Mouse (Mus musculus): ENCODE measurements around the gene Phf23. TPM values are rescaled to one million over a fixed set of nuclear protein-coding genes. Genes with fewer than 3 reads are reported as not detected.

Phf23 gene
- polyA plus RNA-seq, 1 experiment, result 21.4 TPM

DNA sequence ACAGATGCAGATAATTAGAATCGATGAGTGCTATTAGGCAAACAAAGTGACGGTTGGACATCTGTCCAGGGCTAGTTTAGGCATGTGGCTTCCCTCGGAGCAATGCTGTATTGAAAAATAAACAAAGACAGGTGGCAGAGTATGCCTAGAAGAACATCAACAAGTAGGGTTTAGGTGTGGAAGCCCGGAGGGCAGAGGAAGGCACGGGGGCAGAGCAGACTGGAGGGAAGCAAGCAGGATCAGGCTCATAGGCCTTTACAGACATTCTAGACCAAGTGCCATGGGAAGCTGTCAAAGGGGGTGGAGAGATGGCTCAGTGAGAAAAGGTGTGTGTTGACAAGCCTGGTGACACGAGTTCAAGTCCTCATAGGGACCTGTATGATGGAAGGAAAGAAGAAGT, 53.8 kb downstream of the Phf23 start:
- no peaks in the 10 kb centered on the region for H3K4me1 ChIP-seq (ENCODE audit: control insufficient read depth, insufficient read depth, insufficient read length)
- H3K27ac ChIP-seq (ENCODE audit: insufficient read depth, low read length), result no peak overlapping the region
- no peak for TF ChIP-seq POLR2A (IDR thresholded peaks at IDR 0.05; ENCODE audit: low read depth, low read length)
- TF ChIP-seq CTCF (IDR thresholded peaks at IDR 0.05; ENCODE audit: extremely low read depth, insufficient read depth, insufficient read length, insufficient replicate concordance), result no peak
- no peak for DNase-seq (ENCODE audit: low read depth in 1 of 2, low spot score in 2 of 2)
- no peak overlapping the region for H3K4me3 ChIP-seq (ENCODE audit: extremely low read depth, insufficient read depth, insufficient read length)
- H3K36me3 ChIP-seq (ENCODE audit: control insufficient read depth, insufficient read depth, low read length), result no peaks in the 10 kb centered on the region
- H3K27me3 ChIP-seq (ENCODE audit: control insufficient read depth, insufficient read depth, low read length), result no peaks in the 10 kb centered on the region
- WGBS, result 82% methylated on average over 6 of the region's 6 CpGs

Other genes with a start within 250 kb of the Phf23 start
- gene Polr2a, start 237.1 kb upstream of the Phf23 start, polyA plus RNA-seq (2012; rRNA removed), result 43.8 and 45.4 TPM in 2 replicates
- not detected in 2 replicates for gene Slc35g3, start 233.8 kb upstream of the Phf23 start, polyA plus RNA-seq (2012; rRNA removed)
- gene Zbtb4, start 229.9 kb upstream of the Phf23 start, polyA plus RNA-seq (2012; rRNA removed), result 28.4 and 37.0 TPM in 2 replicates
- 7.1 and 8.4 TPM in 2 replicates for gene Chrnb1, start 199.8 kb upstream of the Phf23 start, polyA plus RNA-seq (2012; rRNA removed)
- 1.1 and 1.2 TPM in 2 replicates for gene Fgf11, start 193.9 kb upstream of the Phf23 start, polyA plus RNA-seq (2012; rRNA removed)
- gene Tmem102, start 190.2 kb upstream of the Phf23 start, polyA plus RNA-seq (2012; rRNA removed), result 0.23 and 0.31 TPM in 2 replicates
- not detected in 2 replicates for gene Gm39566, start 180.5 kb upstream of the Phf23 start, polyA plus RNA-seq (2012; rRNA removed)
- gene Spem2, start 177.3 kb upstream of the Phf23 start, polyA plus RNA-seq (2012; rRNA removed), result not detected in 2 replicates
- gene Spem1, start 173.6 kb upstream of the Phf23 start, polyA plus RNA-seq (2012; rRNA removed), result not detected in 2 replicates
- 9.1 and 10.2 TPM in 2 replicates for gene Nlgn2, start 158.0 kb upstream of the Phf23 start, polyA plus RNA-seq (2012; rRNA removed)
- 93.7 and 99.0 TPM in 2 replicates for gene Tmem256, start 157.3 kb upstream of the Phf23 start, polyA plus RNA-seq (2012; rRNA removed)
- gene Plscr3, start 149.4 kb upstream of the Phf23 start, polyA plus RNA-seq (2012; rRNA removed), result 35.4 and 44.3 TPM in 2 replicates
- 0.85 and 1.2 TPM in 2 replicates for gene Tnk1, start 137.0 kb upstream of the Phf23 start, polyA plus RNA-seq (2012; rRNA removed)
- not detected in 2 replicates for gene Tmem95, start 117.8 kb upstream of the Phf23 start, polyA plus RNA-seq (2012; rRNA removed)
- gene Kctd11, start 114.4 kb upstream of the Phf23 start, polyA plus RNA-seq (2012; rRNA removed), result 3.6 TPM in 2 replicates
- 142 and 162 TPM in 2 replicates for gene Acap1, start 100.2 kb upstream of the Phf23 start, polyA plus RNA-seq (2012; rRNA removed)
- gene 2810408A11Rik, start 94.8 kb upstream of the Phf23 start, polyA plus RNA-seq (2012; rRNA removed), result 0.48 and 0.51 TPM in 2 replicates
- gene Neurl4, start 94.7 kb upstream of the Phf23 start, polyA plus RNA-seq (2012; rRNA removed), result 43.3 and 45.2 TPM in 2 replicates
- gene Gps2, start 81.9 kb upstream of the Phf23 start, polyA plus RNA-seq (2012; rRNA removed), result 119 and 145 TPM in 2 replicates
- gene Eif5a, start 73.8 kb upstream of the Phf23 start, polyA plus RNA-seq (2012; rRNA removed), result 219 and 257 TPM in 2 replicates
- gene Ybx2, start 60.0 kb upstream of the Phf23 start, polyA plus RNA-seq (2012; rRNA removed), result 0.36 TPM in 2 replicates
- 6.1 and 6.2 TPM in 2 replicates for gene Slc2a4, start 47.6 kb upstream of the Phf23 start, polyA plus RNA-seq (2012; rRNA removed)
- 1.2 and 2.0 TPM in 2 replicates for gene Cldn7, start 31.0 kb upstream of the Phf23 start, polyA plus RNA-seq (2012; rRNA removed)
- gene Ctdnep1, start 14.6 kb upstream of the Phf23 start, polyA plus RNA-seq (2012; rRNA removed), result 75.8 and 87.9 TPM in 2 replicates
- gene Elp5, start 13.3 kb upstream of the Phf23 start, polyA plus RNA-seq (2012; rRNA removed), result 32.5 and 33.3 TPM in 2 replicates
- gene Gabarap, start 4.6 kb upstream of the Phf23 start, polyA plus RNA-seq (2012; rRNA removed), result 235 and 251 TPM in 2 replicates
- 21.4 and 22.3 TPM in 2 replicates for gene Dvl2, start 4.8 kb downstream of the Phf23 start, polyA plus RNA-seq (2012; rRNA removed)
- 29.5 and 37.0 TPM in 2 replicates for gene Acadvl, start 19.6 kb downstream of the Phf23 start, polyA plus RNA-seq (2012; rRNA removed)
- 10.3 and 13.3 TPM in 2 replicates for gene Dlg4, start 21.2 kb downstream of the Phf23 start, polyA plus RNA-seq (2012; rRNA removed)
- 0.09 TPM in 1 of 2 replicates, not detected in the other for gene Asgr1, start 58.3 kb downstream of the Phf23 start, polyA plus RNA-seq (2012; rRNA removed)
- gene Asgr2, start 96.9 kb downstream of the Phf23 start, polyA plus RNA-seq (2012; rRNA removed), result 0.45 and 0.51 TPM in 2 replicates
- 0.35 and 0.50 TPM in 2 replicates for gene Mgl2, start 134.6 kb downstream of the Phf23 start, polyA plus RNA-seq (2012; rRNA removed)
- gene Clec10a, start 160.4 kb downstream of the Phf23 start, polyA plus RNA-seq (2012; rRNA removed), result 2.8 and 4.1 TPM in 2 replicates
- 0.32 and 0.40 TPM in 2 replicates for gene Slc16a11, start 217.0 kb downstream of the Phf23 start, polyA plus RNA-seq (2012; rRNA removed)
- 5.3 and 5.6 TPM in 2 replicates for gene Slc16a13, start 225.3 kb downstream of the Phf23 start, polyA plus RNA-seq (2012; rRNA removed)
- 3.7 and 5.6 TPM in 2 replicates for gene Bcl6b, start 234.0 kb downstream of the Phf23 start, polyA plus RNA-seq (2012; rRNA removed)
- gene 0610010K14Rik, start 242.1 kb downstream of the Phf23 start, polyA plus RNA-seq (2012; rRNA removed), result 60.0 and 85.5 TPM in 2 replicates
- gene Gm21988, start 244.1 kb downstream of the Phf23 start, polyA plus RNA-seq (2012; rRNA removed), result 5.1 and 5.8 TPM in 2 replicates
- 83.7 and 101 TPM in 2 replicates for gene Rnasek, start 244.1 kb downstream of the Phf23 start, polyA plus RNA-seq (2012; rRNA removed)